Mouse (Mus musculus) spleen, adult 2 months (tissue): Measurements from ENCODE around the gene Zc3h12c.

ENCODE experiments used
- CTCF ChIP-seq: fragments of 200-500 bp; IDR thresholded peaks from 2 replicates; pipeline ENCODE4 v1.5.1; 2011; ENCODE audit warnings: mild to moderate bottlenecking, inconsistent platforms; ENCODE audit not compliant: insufficient read depth, insufficient read length, insufficient replicate concordance; ENCODE audit errors: extremely low read depth
- POLR2A ChIP-seq: fragments of 200-500 bp; IDR thresholded peaks from 2 replicates; pipeline ENCODE4 v1.6.1; 2011; ENCODE audit warnings: low read depth, low read length, inconsistent platforms

DNA sequence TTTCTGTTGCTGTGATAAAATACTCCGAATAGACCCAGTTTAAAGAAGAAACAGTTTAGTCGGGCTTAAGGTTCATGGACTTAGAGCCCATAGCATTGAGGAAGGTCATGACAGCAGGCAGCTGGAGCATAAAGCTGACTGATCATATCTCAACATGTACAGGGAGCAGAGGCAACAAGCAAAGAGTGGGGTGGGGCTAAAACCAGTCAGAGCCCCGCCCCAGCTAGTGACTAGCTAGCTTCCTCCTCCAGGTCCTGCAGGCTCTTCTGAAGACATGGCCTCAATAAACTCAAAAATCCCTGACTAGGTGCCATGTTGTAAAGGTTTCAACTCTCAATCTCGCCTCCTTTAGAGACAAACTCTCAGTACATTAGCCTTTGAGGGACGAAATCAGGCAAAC lies 25.5 kb upstream of the Zc3h12c start:
- TF ChIP-seq CTCF (no peak), POLR2A (no peak)
